Mouse (Mus musculus) erythroid progenitor cell, adult 5-6 weeks (primary cell): ENCODE data around the gene Fggy. TPM values are rescaled to one million over a fixed set of nuclear protein-coding genes. Genes with fewer than 3 reads are reported as not detected.

ENCODE experiments used
- ATAC-seq: replicated peaks from 2 replicates; pipeline ENCODE4 v1.8.0; 2016; ENCODE audit warnings: moderate number of reproducible peaks, mild to moderate bottlenecking, moderate TSS enrichment, inconsistent platforms; ENCODE audit not compliant: poor library complexity, low FRiP score, severe bottlenecking
- total RNA-seq, 2 experiments: library from RNA; stranded (forward) in 1 of 2; stranded (reverse) in 1 of 2; fragments of 150-400 nt in 1 of 2; fragments of 186-747, 209-891 nt in 1 of 2; gene quantifications; 2 replicates each; pipeline versions ENCODE4 v1.2.3 to v1.2.4; 2015 to 2017; ENCODE audit warnings: low replicate concordance in 2 of 2

The Fggy gene
- total RNA-seq, 2 experiments from 2014 or later: 8.8 TPM; not detected in 1

DNA sequence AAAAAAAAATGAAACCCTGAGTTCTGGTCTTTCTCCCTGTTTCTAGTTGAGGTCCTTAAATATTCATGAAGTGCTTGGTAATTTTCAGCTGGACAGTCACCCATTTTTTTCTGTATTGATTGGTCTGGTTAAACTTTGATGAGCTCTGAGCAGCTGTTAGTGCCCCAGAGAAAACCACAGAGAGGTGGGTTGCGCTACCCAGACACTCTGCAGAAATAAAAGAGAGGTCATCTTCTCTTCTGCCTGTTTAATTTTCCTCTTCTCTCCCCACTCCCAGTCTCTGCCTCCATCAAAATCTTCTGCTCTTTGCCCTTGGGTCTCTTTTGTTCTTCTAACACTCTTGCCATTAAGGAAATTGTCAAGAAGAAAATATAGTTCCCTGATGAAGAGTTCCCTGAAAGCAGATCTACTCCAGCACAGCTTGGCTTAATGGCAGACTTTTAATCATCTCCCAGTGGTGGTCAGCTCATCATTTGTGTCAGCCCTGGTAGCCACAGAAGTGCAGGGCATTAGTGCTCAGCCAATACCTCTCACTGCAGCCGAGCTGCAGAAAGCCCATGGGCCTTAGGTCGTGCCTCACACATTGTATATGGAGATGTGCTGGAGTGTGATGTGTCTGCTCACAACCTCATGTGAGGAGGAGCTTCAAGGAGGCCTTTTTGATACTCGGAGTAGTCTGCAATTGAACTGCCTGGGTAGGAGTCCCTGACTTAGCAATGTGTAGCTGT, 29.1 kb downstream of the Fggy start:
- ATAC-seq: no peak

- ATAC-seq: no peak
Observed at GRCm38 (mm10) chr4:95588722-95589283, 31.5 kb downstream of the Fggy start.

- ATAC-seq: no peak
Observed at GRCm38 (mm10) chr4:95590878-95591277, 33.6 kb downstream of the Fggy start.

DNA sequence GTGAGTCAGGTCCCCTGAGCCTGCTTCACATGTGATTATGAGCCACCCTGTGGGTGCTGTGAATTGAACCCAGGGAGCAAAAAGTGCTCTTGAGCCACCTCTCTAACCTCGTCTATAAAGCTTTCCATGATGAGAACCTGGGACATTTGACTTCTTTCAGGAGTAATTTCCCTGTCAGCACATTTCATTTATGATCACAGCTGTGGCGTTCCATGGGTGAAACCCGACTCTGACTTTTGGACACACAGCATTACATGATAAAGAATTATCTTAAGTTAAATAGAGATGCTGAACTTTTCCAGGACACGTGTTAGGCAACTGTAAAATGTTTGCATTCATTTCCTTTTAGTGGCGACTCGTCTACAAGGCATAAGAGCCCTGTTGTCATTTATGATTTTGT, 39.9 kb downstream of the Fggy start:
- no peak for ATAC-seq

GRCm38 (mm10) chr4:95601776-95602175, 44.5 kb downstream of the Fggy start:
- no peak for ATAC-seq

DNA sequence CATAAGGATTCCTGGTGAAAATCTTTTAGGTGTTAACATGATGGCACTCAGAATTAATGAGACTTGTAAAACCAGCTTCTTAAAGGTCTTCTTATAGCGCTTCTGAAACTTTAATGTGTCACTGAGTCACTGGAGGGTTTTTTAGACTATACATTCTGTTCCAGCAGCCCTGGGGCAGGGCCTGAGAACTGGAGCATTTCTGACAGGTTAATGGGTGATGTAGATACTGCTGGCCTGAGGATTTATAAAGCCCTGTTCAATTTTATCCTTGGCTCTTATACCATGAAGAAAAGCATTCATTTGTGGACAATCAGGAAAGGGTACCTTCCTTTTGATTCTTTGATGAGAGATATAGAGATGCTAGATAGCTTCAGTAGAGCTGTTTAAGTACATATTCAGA, 45.9 kb downstream of the Fggy start:
- no peak for ATAC-seq

DNA sequence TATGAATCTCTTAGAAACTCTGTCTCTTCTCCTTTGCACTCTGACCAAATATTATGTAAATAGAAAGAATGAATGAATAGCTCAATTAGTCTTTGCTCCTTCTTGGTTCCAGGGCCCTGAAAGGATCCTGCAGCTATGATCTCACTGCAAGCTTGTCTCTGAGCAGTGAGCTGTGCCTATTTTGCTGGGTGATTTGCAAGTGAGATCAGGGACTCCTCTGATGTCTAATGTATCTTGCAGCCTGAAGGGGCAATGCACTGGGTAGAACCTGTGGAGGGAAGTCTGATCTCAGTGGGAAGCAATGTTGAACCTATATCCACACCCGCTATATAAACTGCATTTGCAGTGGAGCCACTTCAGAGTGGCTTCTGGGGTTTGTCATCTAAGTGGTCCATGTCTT, 53.4 kb downstream of the Fggy start:
- ATAC-seq: no peak

- ATAC-seq: no peak
Observed at GRCm38 (mm10) chr4:95611390-95611789, 54.1 kb downstream of the Fggy start.

GRCm38 (mm10) chr4:95621046-95621445, 63.7 kb downstream of the Fggy start:
- ATAC-seq: no peak

DNA sequence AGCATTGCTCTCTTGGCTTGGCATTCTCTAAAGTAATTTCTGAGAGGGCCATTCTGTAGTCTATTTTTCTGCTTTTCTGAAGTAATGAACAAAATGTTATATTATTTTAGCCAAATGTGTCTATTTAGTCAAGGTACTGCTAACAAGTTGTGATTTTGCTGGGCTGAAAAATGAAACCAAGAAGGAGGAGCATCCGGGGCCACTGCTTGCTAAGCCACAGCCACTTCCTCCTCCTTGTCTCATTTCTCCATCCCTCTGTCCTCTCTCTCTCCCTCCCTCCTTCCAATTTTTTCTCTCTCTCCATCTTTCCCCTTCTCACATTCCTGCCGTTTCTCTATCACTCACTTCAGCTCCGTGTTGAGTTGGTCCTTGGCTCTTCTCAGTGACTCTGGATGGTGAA, 67.4 kb downstream of the Fggy start:
- ATAC-seq: no peak

- no peak for ATAC-seq
Observed at GRCm38 (mm10) chr4:95625651-95626050, 68.3 kb downstream of the Fggy start.

DNA sequence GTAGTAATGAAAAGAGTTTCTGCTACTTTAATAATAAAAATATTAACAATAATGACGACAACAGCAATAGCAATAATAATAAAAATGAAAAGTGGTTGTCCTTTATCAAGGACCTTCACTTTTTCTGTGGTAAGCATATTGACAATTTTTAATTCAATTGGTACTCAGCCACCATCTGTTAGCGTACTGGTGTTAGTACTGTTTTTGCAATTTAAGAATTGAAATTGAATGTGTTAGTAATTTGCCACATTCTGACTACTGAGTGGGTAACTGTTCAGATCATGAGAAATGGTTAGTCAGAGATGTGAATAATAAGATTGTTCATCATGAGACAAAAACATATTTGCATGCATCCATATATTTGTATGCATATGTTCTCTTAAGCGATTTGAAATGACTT, 68.9 kb downstream of the Fggy start:
- ATAC-seq: no peak

GRCm38 (mm10) chr4:95634903-95635302, 77.6 kb downstream of the Fggy start:
- no peak for ATAC-seq

DNA sequence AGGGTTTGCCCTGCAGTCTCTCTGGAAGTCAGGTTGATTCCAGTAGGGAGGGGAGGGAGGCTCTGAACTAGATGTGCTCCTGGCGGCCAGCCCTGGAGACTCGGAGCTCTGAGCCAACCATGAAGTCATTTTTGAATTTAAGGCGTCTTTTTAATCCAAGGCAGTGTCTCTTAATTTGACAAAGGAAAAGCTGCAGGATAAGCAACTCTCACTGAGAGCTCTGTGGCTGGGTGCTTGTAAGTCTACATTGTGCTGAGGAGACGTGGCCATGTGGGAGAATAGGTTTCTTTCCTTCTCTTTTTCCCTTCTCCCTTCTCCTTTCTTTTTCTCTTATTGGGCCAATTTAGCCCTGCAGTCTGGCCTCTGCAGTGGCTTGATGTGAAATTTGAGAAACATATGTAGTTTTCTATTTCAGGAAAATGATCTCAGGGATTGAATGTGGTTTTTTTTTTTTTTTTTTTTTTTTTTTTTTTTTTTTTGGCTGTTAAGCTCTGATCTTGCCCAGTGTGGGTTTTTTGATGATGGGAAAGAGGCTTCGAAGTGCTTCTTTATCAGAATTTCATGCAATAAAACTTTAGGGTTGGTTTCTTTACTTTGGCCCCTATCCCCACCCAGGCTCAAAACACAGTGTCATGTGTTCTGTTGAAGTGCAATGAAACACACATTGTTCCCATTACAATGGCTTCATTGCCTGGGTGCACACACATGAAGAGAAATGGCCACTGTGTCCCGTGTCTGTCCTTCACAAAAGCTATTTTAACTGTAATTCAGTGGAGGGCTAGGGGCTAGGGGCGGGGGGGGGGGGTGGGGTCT, 79.8 kb downstream of the Fggy start:
- no peak for ATAC-seq

DNA sequence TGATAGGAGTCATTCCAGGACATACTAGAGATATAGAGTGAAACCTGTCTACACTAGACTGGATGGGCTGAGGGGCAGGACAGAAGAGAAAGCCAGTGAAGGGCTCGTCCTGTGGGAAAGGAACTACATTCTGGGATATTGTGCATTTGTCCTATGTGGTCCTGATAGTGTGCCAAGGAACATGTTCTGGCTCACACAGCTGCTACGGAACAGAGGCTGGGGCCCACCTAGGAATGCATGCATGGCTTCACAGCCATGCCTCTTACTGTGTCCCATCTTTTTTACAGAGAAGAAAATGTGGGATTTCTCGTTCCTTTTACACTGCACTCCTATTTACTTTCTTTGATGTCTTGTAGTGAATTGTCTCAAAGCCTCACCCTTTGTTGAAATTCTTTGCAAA, 80.8 kb downstream of the Fggy start:
- ATAC-seq: no peak

DNA sequence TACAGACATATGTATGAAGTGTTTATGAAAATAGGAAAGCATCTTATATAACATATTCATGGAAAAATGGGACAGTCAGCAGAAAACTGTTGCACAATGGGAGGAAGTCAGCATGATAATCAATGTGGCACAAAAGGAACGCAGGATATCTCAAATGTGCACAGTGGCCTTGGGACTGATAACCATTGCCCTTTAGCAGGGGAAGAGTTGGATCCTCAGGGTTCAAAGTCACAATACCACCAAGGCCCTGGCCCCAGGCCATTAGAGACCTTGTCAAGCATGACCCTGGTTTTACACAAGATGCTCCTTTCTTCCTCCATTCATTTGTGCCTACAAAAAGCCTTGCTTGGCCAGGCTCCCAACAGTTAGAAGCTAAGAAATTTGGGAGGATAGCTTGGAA, 83.5 kb downstream of the Fggy start:
- ATAC-seq: no peak

- ATAC-seq: no peak
Observed at GRCm38 (mm10) chr4:95644048-95644447, 86.7 kb downstream of the Fggy start.

DNA sequence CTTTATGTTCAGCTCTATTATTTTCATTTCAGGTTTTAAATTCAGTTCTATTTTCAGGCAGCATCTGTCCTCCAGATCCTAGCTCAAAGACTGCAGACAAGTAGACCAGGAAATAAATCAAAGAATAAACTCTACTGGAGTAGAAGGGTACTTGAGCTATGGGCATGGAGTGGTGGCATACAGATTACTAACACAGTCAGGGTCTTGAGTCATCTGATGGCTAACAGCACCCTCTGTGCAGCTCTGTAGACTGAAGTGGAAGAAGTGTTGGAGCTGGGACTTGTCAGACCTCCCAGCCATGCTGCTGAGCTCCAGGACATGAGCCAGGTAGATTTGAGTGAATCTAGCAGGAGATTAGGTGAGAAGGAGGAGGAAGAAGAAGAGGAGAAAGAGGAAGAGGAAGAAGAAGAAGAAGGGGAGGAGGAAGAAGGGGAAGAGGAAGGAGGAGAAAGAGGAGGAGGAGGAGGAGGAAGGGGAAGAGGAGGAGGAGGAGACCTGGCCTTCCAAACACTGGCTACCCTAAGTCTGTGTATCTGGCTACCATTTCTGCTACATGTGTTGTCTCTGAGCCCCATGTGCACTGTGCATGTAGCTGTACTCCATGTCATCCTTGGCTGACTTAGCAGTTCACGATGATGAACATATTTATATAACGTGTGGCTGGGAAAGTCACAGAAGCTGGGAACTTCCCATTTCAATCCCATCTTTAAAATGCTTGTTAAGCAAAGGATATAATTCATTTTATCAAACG, 91.7 kb downstream of the Fggy start:
- ATAC-seq: no peak

DNA sequence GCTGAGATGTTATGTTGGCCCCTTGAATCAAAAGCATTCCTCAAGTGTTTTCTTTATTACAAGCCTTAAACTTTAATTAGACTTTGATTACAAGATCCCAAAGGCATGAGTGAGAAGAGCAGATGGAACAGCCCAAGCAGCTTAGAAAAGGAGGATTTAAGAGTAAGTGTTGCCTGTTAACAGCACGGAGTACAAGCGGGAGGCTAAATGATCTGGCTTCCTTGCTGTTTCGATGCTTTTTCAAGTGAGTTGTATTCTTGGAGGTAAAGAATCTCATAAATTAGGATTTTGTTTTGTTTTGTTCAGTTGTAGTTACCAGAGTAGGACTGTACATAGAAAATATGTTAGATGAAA, 92.2 kb downstream of the Fggy start:
- no peak for ATAC-seq

DNA sequence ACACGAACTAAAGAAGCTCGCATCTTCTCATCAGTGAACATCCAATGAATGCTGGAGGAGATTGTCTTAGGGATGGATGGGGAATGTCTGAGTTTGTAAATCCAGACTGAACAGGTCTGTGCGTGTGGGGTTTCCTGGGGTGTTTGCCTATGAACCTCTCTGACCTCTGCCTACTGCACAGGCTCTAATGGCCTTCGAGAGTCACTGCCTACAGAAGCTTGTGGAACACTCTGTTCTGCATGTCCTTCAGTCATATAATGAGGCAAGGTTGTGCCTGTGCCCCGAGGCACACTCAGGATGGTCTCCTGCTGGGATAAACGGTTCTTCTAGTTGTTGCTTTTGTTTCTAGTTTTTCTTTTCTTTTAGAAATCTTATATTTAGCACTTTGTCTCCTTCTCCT, 92.7 kb downstream of the Fggy start:
- ATAC-seq: no peak

DNA sequence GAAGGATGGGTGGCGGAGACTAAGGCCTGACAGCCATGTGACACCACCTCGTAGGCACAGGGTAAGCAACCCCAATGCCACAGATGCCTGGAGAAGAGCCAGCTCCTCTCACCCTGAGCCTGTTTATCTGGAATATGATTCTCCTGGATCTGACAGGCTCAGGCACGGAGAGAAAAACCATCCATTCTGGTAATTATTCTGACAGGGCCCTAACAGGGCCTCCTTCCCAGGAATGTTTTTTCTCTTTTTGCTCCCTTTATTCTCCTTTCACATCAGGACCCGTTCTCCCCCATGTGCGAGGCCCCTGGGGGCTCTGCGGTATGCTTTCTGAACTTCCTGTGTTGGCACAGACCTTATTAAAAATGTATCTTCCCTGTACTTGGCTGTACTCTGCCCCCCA, 94.7 kb downstream of the Fggy start:
- no peak for ATAC-seq
